Mouse (Mus musculus) hindbrain, embryonic 14.5 days (tissue): ENCODE measurements around the gene Atp7b. TPM values are rescaled to one million over a fixed set of nuclear protein-coding genes. Genes with fewer than 3 reads are reported as not detected.

Source experiments
- ATAC-seq: fragments of 200-750 bp; cut with Nextera tagmentation; 2 replicates; pipeline ENCODE4 v1.8.0; 2017; ENCODE audit warnings: moderate number of reproducible peaks, mild to moderate bottlenecking, moderate TSS enrichment, moderate library complexity; ENCODE audit not compliant: low FRiP score
- DNase-seq: peaks from one replicate; pipeline ENCODE4 v3.0.0-alpha.2; 2015; ENCODE audit warnings: low spot score
- H3K27ac ChIP-seq: fragments of 300-500 bp; sonication (generic); 2 replicates; pipeline ENCODE4 v1.5.1; 2014; ENCODE audit warnings: mild to moderate bottlenecking, moderate library complexity
- H3K27me3 ChIP-seq: fragments of 300-500 bp; sonication (generic); 2 replicates; pipeline ENCODE4 v1.6.1; 2014; ENCODE audit warnings: mild to moderate bottlenecking, low read length, mixed read lengths; ENCODE audit not compliant: control insufficient read depth, insufficient read depth
- H3K36me3 ChIP-seq: fragments of 300-500 bp; sonication (generic); replicated peaks from 2 replicates; pipeline ENCODE4 v1.6.1; 2014; ENCODE audit not compliant: control insufficient read depth, insufficient read depth
- H3K4me1 ChIP-seq: fragments of 300-500 bp; sonication (generic); replicated peaks from 2 replicates; pipeline ENCODE4 v1.6.1; 2014; ENCODE audit warnings: antibody characterized with exemption, low read length, mixed read lengths; ENCODE audit not compliant: control insufficient read depth, insufficient read depth
- H3K4me2 ChIP-seq: fragments of 300-500 bp; sonication (generic); replicated peaks from 2 replicates; pipeline ENCODE4 v1.6.1; 2014; ENCODE audit warnings: mild to moderate bottlenecking, moderate library complexity
- H3K4me3 ChIP-seq: fragments of 300-500 bp; sonication (generic); replicated peaks from 2 replicates; pipeline ENCODE4 v1.5.1; 2014; ENCODE audit warnings: mild to moderate bottlenecking, low read length
- H3K9ac ChIP-seq: fragments of 300-500 bp; sonication (generic); 2 replicates; pipeline ENCODE4 v1.6.1; 2014
- H3K9me3 ChIP-seq: fragments of 300-500 bp; sonication (generic); 2 replicates; pipeline ENCODE4 v1.6.1; 2016; ENCODE audit warnings: low read length; ENCODE audit not compliant: control insufficient read depth
- WGBS: fragments of 180-500 bp; shearing (Covaris S2); extraction: QIAGEN DNeasy Blood & Tissue Kit; methylation state at CpG from one replicate; pipeline ENCODE4 v1.1.7; 2014; 5-methylcytosine and 5-hydroxymethylcytosine counted together
- polyA plus RNA-seq: library from polyadenylated mRNA; unstranded; fragments of >200 nt; fragmentation: Nextera tagmentation; extraction: Ambion mirVana; gene quantifications from 2 replicates; pipeline ENCODE4 v1.2.1, GENCODE M21; 2014

Atp7b gene
- polyA plus RNA-seq, 1 experiment from 2014 or later: 2.0 TPM

GRCm38 (mm10) chr8:22036137-22036536, 24.0 kb downstream of the Atp7b start:
- no peak overlapping the region for H3K4me2 ChIP-seq

GRCm38 (mm10) chr8:22030990-22031389, 29.1 kb downstream of the Atp7b start:
- Histone ChIP-seq H3K4me1 (no peaks in the 10 kb centered on the region), H3K9me3 (no peaks in the 10 kb centered on the region), H3K4me2 (no peak overlapping the region), H3K36me3 (no peaks in the 10 kb centered on the region), H3K9ac (no peak overlapping the region), H3K27me3 (no peaks in the 10 kb centered on the region), H3K4me3 (no peak overlapping the region), H3K27ac (no peak overlapping the region)
- 90% methylated on average over 3 of the region's 3 CpGs for WGBS
- ATAC-seq: no peak
- DNase-seq: no peak

More at GRCm38 (mm10) chr8:22036137-22036536, 24.0 kb downstream of the Atp7b start:
- H3K9me3 ChIP-seq: no peaks in the 10 kb centered on the region
- ATAC-seq (no peak), DNase-seq (no peak)
- 87% methylated on average over 9 of the region's 9 CpGs for WGBS
- no peaks in the 10 kb centered on the region for H3K36me3 ChIP-seq
- H3K4me1 ChIP-seq: 0 out of 2 replicates have a peak, but pooled peaks cover 2% of the 10 kb centered on the region
- no peak overlapping the region for H3K9ac ChIP-seq
- no peak overlapping the region for H3K27ac ChIP-seq
- H3K4me3 ChIP-seq: no peak overlapping the region
- H3K27me3 ChIP-seq: no peaks in the 10 kb centered on the region

- Histone ChIP-seq H3K27me3 (no peaks in the 10 kb centered on the region), H3K36me3 (no peaks in the 10 kb centered on the region), H3K9me3 (no peaks in the 10 kb centered on the region), H3K27ac (no peak overlapping the region), H3K4me2 (no peak overlapping the region), H3K4me3 (no peak overlapping the region), H3K4me1 (no peaks in the 10 kb centered on the region), H3K9ac (no peak overlapping the region)
- no peak for ATAC-seq
- WGBS: 93% methylated on average over 3 of the region's 3 CpGs
- DNase-seq: no peak
These were observed 31.1 kb downstream of the Atp7b start for GRCm38 (mm10) chr8:22028973-22029372.

- DNase-seq: no peak
- no peak for ATAC-seq
- Histone ChIP-seq H3K36me3 (no peaks in the 10 kb centered on the region), H3K4me3 (no peak overlapping the region), H3K4me2 (no peak overlapping the region), H3K27ac (no peak overlapping the region), H3K27me3 (no peaks in the 10 kb centered on the region), H3K4me1 (no peaks in the 10 kb centered on the region), H3K9me3 (no peaks in the 10 kb centered on the region), H3K9ac (no peak overlapping the region)
- 80% methylated on average over 4 of the region's 4 CpGs for WGBS
These were observed 34.9 kb downstream of the Atp7b start for GRCm38 (mm10) chr8:22025241-22025640.

GRCm38 (mm10) chr8:22022244-22022643, 37.9 kb downstream of the Atp7b start:
- Histone ChIP-seq H3K9ac (no peak overlapping the region), H3K27ac (no peak overlapping the region), H3K4me1 (no peaks in the 10 kb centered on the region), H3K4me3 (no peak overlapping the region), H3K4me2 (no peak overlapping the region), H3K27me3 (no peaks in the 10 kb centered on the region), H3K9me3 (no peaks in the 10 kb centered on the region), H3K36me3 (no peaks in the 10 kb centered on the region)
- no peak for DNase-seq
- 58% methylated on average over 7 of the region's 7 CpGs for WGBS
- ATAC-seq: no peak

GRCm38 (mm10) chr8:22019498-22019897, 40.6 kb downstream of the Atp7b start:
- ATAC-seq (no peak), DNase-seq (no peak)
- Histone ChIP-seq H3K4me1 (no peaks in the 10 kb centered on the region), H3K9me3 (no peaks in the 10 kb centered on the region), H3K27ac (no peak overlapping the region), H3K36me3 (no peaks in the 10 kb centered on the region), H3K4me2 (no peak overlapping the region), H3K4me3 (no peak overlapping the region), H3K27me3 (no peaks in the 10 kb centered on the region), H3K9ac (no peak overlapping the region)
- 93% methylated on average over 5 of the region's 5 CpGs for WGBS

- H3K27ac ChIP-seq: no peak overlapping the region
- 73% methylated on average over 7 of the region's 7 CpGs for WGBS
- no peak overlapping the region for H3K4me3 ChIP-seq
- H3K4me1 ChIP-seq: no peaks in the 10 kb centered on the region
- DNase-seq (no peak), ATAC-seq (no peak)
- no peaks in the 10 kb centered on the region for H3K36me3 ChIP-seq
- H3K9me3 ChIP-seq: no peaks in the 10 kb centered on the region
- H3K4me2 ChIP-seq: no peak overlapping the region
- H3K9ac ChIP-seq: no peak overlapping the region
- no peaks in the 10 kb centered on the region for H3K27me3 ChIP-seq
These were observed 42.4 kb downstream of the Atp7b start for GRCm38 (mm10) chr8:22017731-22018130.

- ATAC-seq (no peak), DNase-seq (no peak)
- Histone ChIP-seq H3K27me3 (no peaks in the 10 kb centered on the region), H3K4me2 (no peak overlapping the region), H3K4me1 (no peaks in the 10 kb centered on the region), H3K9ac (no peak overlapping the region), H3K36me3 (no peaks in the 10 kb centered on the region), H3K4me3 (no peak overlapping the region), H3K27ac (no peak overlapping the region), H3K9me3 (no peaks in the 10 kb centered on the region)
- 86% methylated on average over 24 of the region's 24 CpGs for WGBS
These were observed 46.9 kb downstream of the Atp7b start for GRCm38 (mm10) chr8:22013034-22013707.

GRCm38 (mm10) chr8:22009403-22009802, 50.7 kb downstream of the Atp7b start:
- H3K4me2 ChIP-seq: no peak overlapping the region
- 75% methylated on average over 3 of the region's 3 CpGs for WGBS
- H3K4me1 ChIP-seq: no peaks in the 10 kb centered on the region
- no peak for ATAC-seq
- no peak overlapping the region for H3K27ac ChIP-seq
- H3K9ac ChIP-seq: no peak overlapping the region
- H3K9me3 ChIP-seq: no peaks in the 10 kb centered on the region
- DNase-seq: no peak
- H3K36me3 ChIP-seq: no peaks in the 10 kb centered on the region
- no peaks in the 10 kb centered on the region for H3K27me3 ChIP-seq
- no peak overlapping the region for H3K4me3 ChIP-seq

- Histone ChIP-seq H3K9ac (no peak overlapping the region), H3K4me3 (no peak overlapping the region), H3K27ac (no peak overlapping the region), H3K27me3 (no peaks in the 10 kb centered on the region), H3K4me2 (no peak overlapping the region), H3K9me3 (no peaks in the 10 kb centered on the region), H3K36me3 (no peaks in the 10 kb centered on the region), H3K4me1 (no peaks in the 10 kb centered on the region)
- ATAC-seq: no peak
- DNase-seq: no peak
- 85% methylated on average over 6 of the region's 6 CpGs for WGBS
These were observed 53.7 kb downstream of the Atp7b start for GRCm38 (mm10) chr8:22006423-22006822.
